Mouse (Mus musculus) inflammation-experienced regulatory T-cells, adult 6 months (primary cell): ENCODE measurements around the gene Pmel. TPM values are rescaled to one million over a fixed set of nuclear protein-coding genes. Genes with fewer than 3 reads are reported as not detected.

Experiments used
- ATAC-seq: one replicate; pipeline ENCODE4 v1.8.0; 2017
- polyA plus RNA-seq, 3 experiments: library from polyadenylated mRNA; unstranded; fragments of 100-300 nt; shearing (Covaris generic); gene quantifications; one replicate each; pipeline ENCODE4 v1.2.1; 2017

Gene Pmel
- polyA plus RNA-seq, 3 experiments from 2014 or later = 4.2 to 5.4 (median 4.3) TPM

DNA sequence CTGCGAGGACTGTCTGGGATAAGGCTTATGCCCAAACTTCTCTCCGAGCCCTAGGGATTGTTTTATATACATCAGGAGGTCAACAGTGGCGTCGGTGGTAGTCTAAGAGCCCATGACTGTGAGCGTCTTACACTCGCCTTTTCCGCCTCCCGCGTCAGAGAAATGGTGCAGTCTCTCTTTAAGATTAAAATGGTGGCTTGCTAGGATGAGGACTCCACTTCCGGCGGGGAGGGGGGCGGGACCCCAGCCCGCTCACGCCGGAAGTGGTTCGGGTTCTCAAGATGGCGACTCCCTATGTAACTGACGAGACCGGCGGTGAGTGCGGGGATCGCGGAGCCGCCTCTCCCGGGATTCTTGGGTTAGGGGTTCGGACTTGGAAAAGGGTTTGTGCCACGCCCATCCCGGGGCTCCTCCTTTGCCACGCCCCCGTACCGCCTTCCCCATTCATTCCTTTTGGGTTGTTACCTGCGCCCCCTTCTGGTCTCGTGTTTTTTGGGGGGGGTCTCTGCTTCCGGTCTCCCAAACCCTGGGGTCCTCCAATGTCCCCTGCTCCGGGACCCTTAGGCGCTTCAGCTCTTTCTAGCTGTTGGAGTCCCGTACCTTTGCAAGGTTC lies 44.4 kb downstream of the Pmel start:
- peak; percentile 51 for ATAC-seq

Other genes starting within 250 kb of the Pmel start
- gene Smarcc2, start 244.9 kb upstream of the Pmel start, polyA plus RNA-seq = 10 to 100 TPM; 53.1 to 64.4 (median 57.2) TPM
- 1,000 to 10,000 TPM in 1 of 3 experiments, 100 to 1,000 TPM in 2; 949 to 1,454 (median 955) TPM for gene Myl6, start 210.1 kb upstream of the Pmel start, polyA plus RNA-seq
- gene Myl6b, start 205.5 kb upstream of the Pmel start, polyA plus RNA-seq = 1 to 10 TPM; 2.7 to 4.6 (median 4.5) TPM
- 10 to 100 TPM; 68.4 to 89.7 (median 70.4) TPM for gene Esyt1, start 178.3 kb upstream of the Pmel start, polyA plus RNA-seq
- 1 to 10 TPM; 5.6 to 9.2 (median 6.0) TPM for gene Zc3h10, start 156.4 kb upstream of the Pmel start, polyA plus RNA-seq
- 1,000 to 10,000 TPM; 5,582 to 7,160 (median 6,033) TPM for gene Rpl41, start 154.9 kb upstream of the Pmel start, polyA plus RNA-seq
- 100 to 1,000 TPM; 110 to 145 (median 137) TPM for gene Pa2g4, start 138.2 kb upstream of the Pmel start, polyA plus RNA-seq
- 1 to 10 TPM; 2.6 to 9.3 (median 3.9) TPM for gene Erbb3, start 114.5 kb upstream of the Pmel start, polyA plus RNA-seq
- gene Rps26, start 77.4 kb upstream of the Pmel start, polyA plus RNA-seq = 1,000 to 10,000 TPM; 1,205 to 1,760 (median 1,564) TPM
- gene Ikzf4, start 58.2 kb upstream of the Pmel start, polyA plus RNA-seq = 100 to 1,000 TPM in 2 of 3 experiments, 10 to 100 TPM in 1; 76.5 to 154 (median 110) TPM
- 10 to 100 TPM; 17.0 to 29.7 (median 24.3) TPM for gene Suox, start 30.1 kb upstream of the Pmel start, polyA plus RNA-seq
- gene Rab5b, start 7.9 kb upstream of the Pmel start, polyA plus RNA-seq = 10 to 100 TPM; 44.3 to 69.5 (median 63.9) TPM
- 10 to 100 TPM; 16.8 to 38.3 (median 19.9) TPM for gene Cdk2, start 836 bp downstream of the Pmel start, polyA plus RNA-seq
- gene Dgka, start 40.7 kb downstream of the Pmel start, polyA plus RNA-seq = 100 to 1,000 TPM; 184 to 337 (median 319) TPM
- 10 to 100 TPM; 64.5 to 69.6 (median 66.4) TPM for gene Pym1, start 43.7 kb downstream of the Pmel start, polyA plus RNA-seq
- under 1 TPM; 0.21 to 0.68 (median 0.22) TPM for gene Mmp19, start 86.7 kb downstream of the Pmel start, polyA plus RNA-seq
- gene Dnajc14, start 99.9 kb downstream of the Pmel start, polyA plus RNA-seq = 10 to 100 TPM; 74.6 to 77.3 (median 75.8) TPM
- 1 to 10 TPM; 3.9 to 5.3 (median 5.3) TPM for gene Tmem198b, start 100.2 kb downstream of the Pmel start, polyA plus RNA-seq
- gene Sarnp, start 113.1 kb downstream of the Pmel start, polyA plus RNA-seq = 100 to 1,000 TPM; 195 to 238 (median 227) TPM
- 10 to 100 TPM; 65.5 to 78.4 (median 71.5) TPM for gene Ormdl2, start 117.5 kb downstream of the Pmel start, polyA plus RNA-seq
- 1 to 10 TPM; 6.0 to 7.7 (median 7.3) TPM for gene Gdf11, start 187.5 kb downstream of the Pmel start, polyA plus RNA-seq
- gene Cd63, start 196.8 kb downstream of the Pmel start, polyA plus RNA-seq = 1 to 10 TPM in 1 of 3 experiments, under 1 TPM in 1, not detected in 1; 0.58 to 2.0 TPM
- gene Rdh5, start 218.7 kb downstream of the Pmel start, polyA plus RNA-seq = 10 to 100 TPM in 2 of 3 experiments, 1 to 10 TPM in 1; 5.1 to 12.9 (median 11.9) TPM
- 100 to 1,000 TPM; 196 to 255 (median 212) TPM for gene Bloc1s1, start 219.8 kb downstream of the Pmel start, polyA plus RNA-seq
- gene Itga7, start 229.6 kb downstream of the Pmel start, polyA plus RNA-seq = 1 to 10 TPM; 3.6 to 5.1 (median 4.8) TPM